Mouse (Mus musculus) neural tube, embryonic 10.5 days (tissue): Measurements from ENCODE around the gene Nell1.
"Not testable (repeated sequence)": the region's sequence is repeated elsewhere in the genome, so short reads cannot be mapped to it uniquely, and the experiment has no call there.

Experiments
- DNase-seq: peaks from one replicate; pipeline ENCODE4 v3.0.0-alpha.2; 2017; ENCODE audit warnings: low spot score; ENCODE audit errors: extremely low spot score

Nell1 gene

GRCm38 (mm10) chr7:49974841-49975440 lies at the start of gene Nell1:
TSS of gene Nell1 (plus strand) at chr7:49974864.
- DNase-seq: peak; percentile 74

DNA sequence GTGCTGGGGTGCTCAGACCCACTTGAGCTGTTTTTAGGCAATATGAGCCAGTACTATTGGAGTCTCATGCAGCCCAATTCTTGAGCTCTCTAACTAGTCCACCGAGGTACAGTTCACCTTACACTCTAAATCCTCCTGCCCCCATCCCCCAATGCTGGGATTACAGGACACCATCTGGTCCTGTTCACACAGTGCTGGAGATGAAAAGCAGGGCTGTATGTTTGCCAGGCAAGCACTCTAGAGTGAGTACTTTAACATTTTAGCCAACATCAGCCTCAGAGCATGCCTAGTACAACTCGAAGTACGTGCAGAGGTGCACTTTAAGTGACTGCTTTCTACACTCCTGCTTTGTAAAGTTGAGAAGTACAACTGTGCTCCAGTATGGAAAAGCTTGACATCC lies 46.1 kb upstream of the Nell1 start:
- DNase-seq: no peak

DNA sequence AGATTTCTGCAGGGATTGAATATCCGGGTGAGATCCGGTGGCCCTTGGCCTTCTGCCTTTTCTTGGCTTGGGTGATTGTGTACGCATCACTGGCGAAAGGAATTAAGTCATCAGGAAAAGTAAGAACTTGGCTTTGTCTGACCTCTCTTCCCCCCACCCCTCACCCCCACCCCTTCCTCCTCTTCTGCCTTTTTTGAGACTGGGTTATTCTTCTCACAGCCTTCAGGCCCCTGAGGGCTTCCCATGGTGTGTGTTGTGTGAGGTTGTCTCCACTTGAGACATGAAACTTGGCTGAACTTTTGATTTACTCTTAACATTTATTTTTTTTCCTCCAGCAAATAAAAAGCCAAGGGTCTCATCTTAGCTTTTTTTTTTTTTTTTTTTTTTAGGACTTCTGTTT lies 44.7 kb upstream of the Nell1 start:
- no peak for DNase-seq

- DNase-seq: not testable (repeated sequence)
Measured at GRCm38 (mm10) chr7:49933386-49934115, 41.1 kb upstream of the Nell1 start.

DNA sequence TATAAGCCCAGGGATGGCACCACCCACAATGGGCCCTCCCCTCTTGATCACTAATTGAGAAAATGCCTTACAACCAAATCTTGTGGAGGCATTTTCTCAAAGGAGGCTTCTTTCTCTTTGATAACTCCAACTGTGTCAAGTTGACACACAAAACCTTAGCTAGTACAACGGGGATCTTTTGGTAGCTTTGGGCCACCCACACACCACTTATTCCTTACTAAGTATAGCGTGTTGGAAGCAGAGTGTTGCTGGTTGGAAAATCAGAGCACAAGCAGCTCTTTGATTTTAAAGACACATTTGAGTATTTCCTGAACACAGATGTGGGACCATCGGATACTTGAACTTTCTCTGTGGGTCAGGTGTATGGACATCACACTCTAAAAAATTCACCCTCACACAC lies 37.8 kb upstream of the Nell1 start:
- no peak for DNase-seq

GRCm38 (mm10) chr7:49942023-49942422 lies 32.6 kb upstream of the Nell1 start:
- no peak for DNase-seq

- DNase-seq: no peak
Measured at GRCm38 (mm10) chr7:49942490-49942889, 32.2 kb upstream of the Nell1 start.

DNA sequence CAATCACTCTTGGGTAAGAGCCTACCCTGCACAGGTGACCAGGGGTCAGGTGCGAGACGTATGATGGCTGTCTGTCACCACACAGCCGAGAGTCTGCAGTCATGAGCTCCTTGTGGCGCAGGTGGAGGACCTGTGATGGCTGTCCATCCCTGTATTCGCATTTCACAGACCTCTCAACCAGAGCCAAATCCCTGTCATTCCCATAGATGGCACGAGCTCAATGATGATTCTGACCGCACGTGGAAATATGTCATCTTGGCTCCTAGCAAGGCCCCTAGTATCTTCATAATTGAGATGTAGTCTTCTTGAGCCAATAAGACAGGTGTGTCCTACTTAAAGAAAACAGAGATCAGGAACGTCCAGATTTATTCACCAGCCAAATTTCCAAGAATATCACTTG lies 28.0 kb upstream of the Nell1 start:
- no peak for DNase-seq

DNA sequence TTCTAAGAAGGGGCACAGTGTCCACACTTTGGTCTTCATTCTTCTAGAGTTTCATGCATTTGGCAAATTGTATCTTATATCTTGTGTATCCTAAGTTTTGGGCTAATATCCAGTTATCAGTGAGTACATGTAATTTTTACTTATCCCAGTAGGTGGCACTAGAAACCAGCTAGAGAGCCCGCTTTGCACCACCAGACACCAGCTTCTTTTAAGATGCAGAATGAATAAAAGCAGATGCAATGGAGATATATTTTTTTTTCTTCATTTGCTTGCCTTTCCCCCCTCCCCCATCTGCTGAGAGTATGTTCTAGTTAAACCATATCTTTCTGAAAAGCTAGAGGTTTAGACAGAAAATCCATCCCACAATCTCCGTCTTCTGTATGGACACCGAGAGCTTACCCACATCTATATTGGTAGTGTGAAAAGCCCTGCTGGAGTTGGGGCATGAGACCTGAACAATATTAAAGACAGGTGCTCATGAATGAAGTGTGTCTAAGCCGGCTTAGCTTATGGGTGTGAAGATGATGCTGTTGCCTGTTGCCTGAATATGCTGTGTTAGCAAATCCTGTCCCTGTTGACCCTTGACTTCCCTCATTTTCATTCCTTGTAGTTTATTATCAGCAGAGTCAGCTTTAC lies 21.0 kb upstream of the Nell1 start:
- DNase-seq: no peak

GRCm38 (mm10) chr7:49954834-49955233 lies 19.8 kb upstream of the Nell1 start:
- DNase-seq: no peak

DNA sequence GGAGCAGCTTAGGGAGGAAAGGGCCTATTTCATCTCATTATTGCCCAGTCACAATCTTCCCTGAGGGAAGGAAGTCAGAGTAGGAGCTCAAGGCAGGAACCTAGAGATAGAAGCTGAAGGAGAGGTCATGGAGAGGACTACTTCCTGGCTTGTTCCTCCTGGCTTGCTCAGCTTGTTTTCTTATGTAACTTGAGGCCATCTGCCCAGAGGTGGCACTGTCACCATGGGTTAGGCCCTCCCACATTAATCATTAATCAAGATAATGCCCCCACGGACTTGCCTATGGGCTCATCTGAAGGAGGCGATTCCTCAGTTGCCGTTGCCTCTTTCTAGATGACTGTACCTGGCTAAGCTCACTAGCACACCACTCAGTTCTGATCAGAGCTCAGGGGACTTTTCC lies 17.5 kb upstream of the Nell1 start:
- no peak for DNase-seq

DNA sequence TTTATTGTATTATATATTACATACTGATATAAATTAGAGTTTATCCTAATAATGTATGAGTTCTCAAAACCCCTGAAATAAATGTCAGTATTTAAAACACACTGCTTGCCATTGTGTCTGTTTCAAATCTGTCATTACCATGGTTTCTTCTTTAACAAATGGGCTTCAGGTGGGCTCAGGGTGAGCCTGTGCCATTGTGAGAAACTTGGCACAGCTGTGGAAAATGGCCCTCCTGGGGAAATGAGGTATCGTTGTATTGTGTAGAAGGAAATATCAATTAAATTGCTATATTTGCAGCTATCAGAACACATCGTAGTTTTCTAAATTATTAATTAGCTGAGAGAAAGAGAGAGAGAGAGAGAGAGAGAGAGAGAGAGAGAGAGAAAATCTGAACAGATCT lies 10.9 kb upstream of the Nell1 start:
- DNase-seq: no peak

- DNase-seq: no peak
Measured at GRCm38 (mm10) chr7:49969516-49969915, 5.1 kb upstream of the Nell1 start.

GRCm38 (mm10) chr7:49975441-49976121 lies 917 bp downstream of the Nell1 start:
- DNase-seq: peak; percentile 69

DNA sequence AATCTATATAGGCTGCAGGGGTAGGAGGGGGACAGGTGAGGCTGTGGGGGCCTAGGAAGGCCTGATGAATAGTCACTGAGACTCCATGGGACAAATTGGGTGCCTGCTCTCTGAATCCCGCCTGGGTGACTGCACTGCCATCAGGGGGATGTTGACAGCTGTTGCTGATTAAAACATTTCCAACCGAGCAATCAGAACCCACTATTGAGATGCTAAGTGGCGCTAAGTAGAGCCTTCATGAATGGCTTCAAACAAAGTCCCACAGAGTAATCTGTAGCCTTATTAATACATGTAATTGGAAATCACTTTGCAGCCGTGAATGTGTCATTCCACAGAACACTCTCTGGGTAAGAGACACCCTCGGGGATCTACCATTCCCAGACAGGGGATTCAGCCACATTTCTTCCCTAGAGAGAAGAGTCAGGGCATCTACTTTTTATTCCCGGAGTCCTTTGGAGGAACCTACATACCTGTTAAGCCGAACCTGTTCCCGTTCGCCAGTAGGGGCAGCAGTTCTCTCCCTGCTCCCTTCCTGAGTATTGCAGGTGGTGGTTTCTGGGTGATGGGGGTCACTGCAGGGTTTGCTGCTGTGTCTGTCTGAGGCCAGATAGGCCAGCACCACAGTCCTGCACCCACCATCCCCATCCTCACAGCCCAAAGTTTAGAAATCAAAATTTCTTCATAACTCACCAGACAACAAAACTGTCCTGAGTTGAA lies 7.0 kb downstream of the Nell1 start:
- no peak for DNase-seq

DNA sequence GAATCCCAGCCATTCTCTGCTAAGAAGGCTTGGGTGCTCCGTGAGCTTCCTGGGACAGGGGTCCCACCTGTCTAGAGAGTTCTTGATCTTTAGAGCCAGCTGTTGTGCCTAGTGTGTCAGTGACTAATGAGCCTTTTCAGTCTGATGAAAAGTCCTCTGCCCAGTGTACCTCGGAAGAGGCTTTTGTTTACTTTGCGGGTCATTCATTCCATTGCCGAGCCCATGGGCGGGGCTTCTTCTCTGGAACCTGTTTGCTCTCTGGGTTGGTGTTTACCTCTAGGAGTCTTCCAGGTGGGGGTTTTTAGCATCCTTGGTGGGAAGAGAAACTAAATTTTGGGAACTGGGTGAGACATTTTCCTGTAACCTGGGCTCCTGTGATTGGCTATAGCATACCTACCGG lies 10.0 kb downstream of the Nell1 start:
- no peak for DNase-seq

DNA sequence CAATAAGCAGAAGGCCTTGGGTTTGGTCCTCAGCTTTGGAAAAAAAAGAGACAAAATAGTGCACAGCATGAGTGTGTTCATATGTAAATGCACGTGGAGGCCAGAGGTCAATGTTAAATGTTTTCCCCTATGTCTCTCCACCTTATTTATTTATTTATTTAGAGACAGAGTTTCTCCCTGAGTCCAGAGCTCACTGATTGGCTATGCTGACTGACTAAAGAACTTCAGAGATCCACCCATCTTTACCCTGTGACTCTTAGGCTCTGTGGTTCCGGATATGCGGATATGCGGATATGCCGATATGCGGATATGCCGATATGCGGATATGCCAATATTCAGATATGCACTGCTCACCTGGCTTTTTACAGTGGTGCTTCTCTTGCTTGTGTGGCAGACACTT lies 11.3 kb downstream of the Nell1 start:
- no peak for DNase-seq

GRCm38 (mm10) chr7:49999321-49999720 lies 24.7 kb downstream of the Nell1 start:
- no peak for DNase-seq

GRCm38 (mm10) chr7:50005268-50005667 lies 30.6 kb downstream of the Nell1 start:
- no peak for DNase-seq

DNA sequence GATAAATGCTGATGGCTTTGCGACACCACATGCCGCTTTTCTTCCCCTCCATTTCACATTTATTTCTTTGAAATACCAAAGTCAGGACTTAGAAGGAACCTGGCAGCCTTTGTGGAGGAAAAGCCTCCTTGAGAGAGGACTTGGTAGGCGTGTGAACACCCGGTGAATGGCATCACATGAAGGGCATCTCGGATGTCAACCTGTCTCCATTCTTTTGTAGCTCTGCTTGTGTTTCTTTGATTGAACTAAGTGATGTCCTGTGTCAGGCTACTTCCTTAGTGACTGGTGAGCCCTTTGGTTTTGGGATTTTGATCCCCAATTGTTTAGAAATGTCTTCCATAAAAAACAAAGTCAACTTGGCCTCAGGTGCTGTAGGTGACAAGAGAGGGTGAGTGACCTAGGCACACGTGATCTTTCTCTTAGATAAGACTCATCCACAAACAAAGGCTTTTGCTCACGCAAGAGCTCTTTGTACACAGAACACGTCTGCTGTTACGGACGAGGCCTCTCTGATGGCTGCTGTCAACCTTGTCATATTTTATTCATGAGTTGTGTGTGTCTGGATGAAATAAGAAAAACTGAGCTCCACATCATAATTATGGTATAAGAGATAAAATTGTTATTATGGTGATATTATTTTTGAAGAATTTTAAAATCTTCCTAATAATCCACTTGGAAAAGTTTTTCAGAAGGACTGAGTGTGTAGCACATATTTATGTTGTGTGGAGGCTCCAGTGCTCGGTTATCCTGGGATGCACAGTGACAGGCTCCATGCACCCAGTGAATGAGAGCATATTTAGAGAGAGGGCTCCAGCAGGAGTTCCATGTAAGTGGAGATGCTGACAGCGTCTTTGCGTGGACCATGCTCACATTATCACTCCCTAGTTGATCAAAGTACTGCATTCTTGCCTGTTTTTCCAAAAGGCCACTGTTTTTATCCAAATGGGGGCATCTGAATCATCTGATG lies 60.8 kb downstream of the Nell1 start:
- no peak for DNase-seq
